Mouse (Mus musculus): Measurements from ENCODE around the gene Il3ra. TPM values are rescaled to one million over a fixed set of nuclear protein-coding genes. Genes with fewer than 3 reads are reported as not detected.

Il3ra gene
- 76.8 and 90.7 TPM in 2 replicates for polyA plus RNA-seq (2012; ENCODE audit: insufficient read depth, insufficient read length, missing spikeins)

DNA sequence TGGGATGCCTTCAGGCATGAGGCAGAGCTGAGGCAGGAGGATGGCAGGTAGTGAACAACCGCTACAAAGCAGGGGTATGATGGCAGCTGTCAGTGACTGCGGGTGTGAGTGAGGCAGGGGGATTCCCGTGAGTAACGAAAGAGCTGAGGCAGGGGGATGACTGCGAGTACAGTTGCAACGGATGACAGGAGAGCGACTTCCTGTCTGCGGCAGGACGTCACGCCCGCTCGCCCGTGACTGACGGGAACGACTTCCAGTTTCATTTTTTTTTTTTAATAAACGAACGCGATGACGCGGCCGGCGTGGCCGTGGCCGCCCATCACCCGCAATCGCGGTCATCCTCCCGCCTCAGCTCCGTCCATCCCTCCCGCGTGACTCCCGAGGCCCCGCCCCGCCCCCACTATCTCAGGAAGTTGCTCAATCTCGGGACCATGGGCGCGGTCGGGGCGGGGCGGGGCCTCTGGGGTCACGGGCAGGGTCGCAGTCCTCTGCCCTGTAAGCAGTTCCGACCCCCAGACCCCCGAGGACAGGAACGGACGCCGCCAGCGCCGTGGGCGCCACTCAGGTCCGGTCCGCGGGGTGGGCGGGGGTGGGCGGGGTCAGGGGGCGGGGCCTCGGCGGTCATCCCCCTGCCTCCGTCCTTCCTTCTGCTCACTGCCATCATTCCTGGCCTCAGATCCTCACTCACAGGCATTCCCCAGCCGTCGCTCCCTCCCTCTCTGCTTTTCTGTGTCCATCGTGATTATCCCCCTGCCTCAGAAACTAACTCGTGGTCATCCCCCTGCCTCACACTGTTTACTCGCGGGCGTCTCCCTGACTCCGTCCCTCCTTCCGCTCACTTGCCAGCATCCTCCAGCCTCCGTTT is at the start of gene Il3ra:
Gene Il3ra, plus strand, starts transcription at position 328 of the 865 bp plus-strand sequence.
- H3K4me3 ChIP-seq (ENCODE audit: insufficient read depth, low read length), result peak within 1 kb of the TSS; percentile 91
- H3K4me1 ChIP-seq (ENCODE audit: control insufficient read depth, insufficient read depth, low read length), result no peaks in the 10 kb centered on the region
- TF ChIP-seq POLR2A (IDR thresholded peaks at IDR 0.05; ENCODE audit: borderline replicate concordance, low read depth, low read length), result no peak
- TF ChIP-seq CTCF (IDR thresholded peaks at IDR 0.05; ENCODE audit: low read depth, low read length), result no peak
- H3K27ac ChIP-seq (ENCODE audit: insufficient read depth, low read depth, low read length), result peak within 1 kb of the TSS; percentile 87

DNA sequence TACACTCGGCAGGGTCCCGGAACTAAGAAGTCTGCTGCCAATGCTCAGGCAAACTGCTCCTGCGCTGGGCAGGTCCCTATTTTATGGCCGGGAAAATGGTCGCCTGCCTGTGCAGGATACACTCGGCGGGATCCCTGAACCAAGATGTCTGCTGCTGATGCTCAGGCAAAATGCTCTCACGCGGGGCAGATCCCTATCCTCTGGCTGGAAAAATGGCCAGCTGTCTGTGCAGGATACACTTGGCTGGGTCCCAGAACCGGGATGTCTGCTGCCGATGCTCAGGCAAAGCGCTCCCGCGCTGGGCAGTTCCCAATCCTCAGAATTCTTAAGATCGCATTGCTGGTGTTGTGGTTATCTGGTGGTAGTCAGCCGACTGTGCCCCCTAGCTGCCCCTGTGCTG is 37.1 kb upstream of the Il3ra start:
- Histone ChIP-seq H3K4me1 (ENCODE audit: control insufficient read depth, insufficient read depth, low read length) (no peaks in the 10 kb centered on the region), H3K4me3 (ENCODE audit: insufficient read depth, low read length) (no peak overlapping the region), H3K27ac (ENCODE audit: insufficient read depth, low read depth, low read length) (no peak overlapping the region)
- no peak for TF ChIP-seq CTCF (IDR thresholded peaks at IDR 0.05; ENCODE audit: low read depth, low read length)
- no peak for TF ChIP-seq POLR2A (IDR thresholded peaks at IDR 0.05; ENCODE audit: borderline replicate concordance, low read depth, low read length)

DNA sequence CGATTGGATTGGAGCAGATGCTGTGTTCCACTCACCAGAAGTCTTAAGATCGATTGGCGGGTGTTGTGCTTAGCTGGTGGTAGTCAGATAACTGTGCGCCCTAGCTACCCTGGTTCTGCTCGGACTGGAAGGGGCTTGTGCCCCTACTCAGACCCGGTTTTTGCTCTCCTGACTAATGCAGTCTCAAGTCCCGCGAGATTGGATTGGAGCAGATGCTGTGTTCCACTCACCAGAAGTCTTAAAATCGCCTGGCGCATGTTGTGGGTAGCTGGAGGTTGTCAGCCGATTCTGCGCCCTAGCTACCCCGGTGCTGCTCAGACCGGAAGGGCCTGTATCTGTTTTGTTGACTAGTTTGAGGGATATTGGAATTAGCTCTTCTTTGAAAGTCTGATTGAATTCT is 36.7 kb upstream of the Il3ra start:
- Histone ChIP-seq H3K4me1 (ENCODE audit: control insufficient read depth, insufficient read depth, low read length) (no peaks in the 10 kb centered on the region), H3K27ac (ENCODE audit: insufficient read depth, low read depth, low read length) (no peak overlapping the region), H3K4me3 (ENCODE audit: insufficient read depth, low read length) (no peak overlapping the region)
- no peak for TF ChIP-seq POLR2A (IDR thresholded peaks at IDR 0.05; ENCODE audit: borderline replicate concordance, low read depth, low read length)
- no peak for TF ChIP-seq CTCF (IDR thresholded peaks at IDR 0.05; ENCODE audit: low read depth, low read length)

DNA sequence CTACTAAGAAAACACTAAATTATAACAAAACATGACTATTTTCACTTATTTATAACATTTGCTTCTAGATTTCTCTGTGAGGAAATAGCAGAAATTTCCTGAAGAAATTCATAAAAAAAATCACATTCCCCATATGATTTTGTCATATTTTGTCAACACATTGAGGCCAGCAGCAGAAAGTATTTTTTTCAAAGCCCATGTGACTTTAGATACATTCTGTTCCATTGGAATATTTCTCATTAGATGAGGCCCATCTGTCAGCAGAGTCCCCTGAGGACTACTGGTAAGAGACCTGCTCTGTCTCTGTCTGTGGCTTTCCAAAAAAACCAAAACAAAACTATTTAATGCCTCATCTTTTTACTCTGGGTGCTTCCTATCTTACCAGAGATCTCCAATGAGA is 23.5 kb upstream of the Il3ra start, which contains the start of gene Olfr31:
Gene Olfr31, plus strand, starts transcription at position 301 of the 400 bp plus-strand sequence.
- TF ChIP-seq POLR2A (IDR thresholded peaks at IDR 0.05; ENCODE audit: borderline replicate concordance, low read depth, low read length), result no peak
- TF ChIP-seq CTCF (IDR thresholded peaks at IDR 0.05; ENCODE audit: low read depth, low read length), result no peak
- Histone ChIP-seq H3K4me1 (ENCODE audit: control insufficient read depth, insufficient read depth, low read length) (no peaks in the 10 kb centered on the region), H3K4me3 (ENCODE audit: insufficient read depth, low read length) (no peak within 1 kb of the TSS), H3K27ac (ENCODE audit: insufficient read depth, low read depth, low read length) (no peak within 1 kb of the TSS)

DNA sequence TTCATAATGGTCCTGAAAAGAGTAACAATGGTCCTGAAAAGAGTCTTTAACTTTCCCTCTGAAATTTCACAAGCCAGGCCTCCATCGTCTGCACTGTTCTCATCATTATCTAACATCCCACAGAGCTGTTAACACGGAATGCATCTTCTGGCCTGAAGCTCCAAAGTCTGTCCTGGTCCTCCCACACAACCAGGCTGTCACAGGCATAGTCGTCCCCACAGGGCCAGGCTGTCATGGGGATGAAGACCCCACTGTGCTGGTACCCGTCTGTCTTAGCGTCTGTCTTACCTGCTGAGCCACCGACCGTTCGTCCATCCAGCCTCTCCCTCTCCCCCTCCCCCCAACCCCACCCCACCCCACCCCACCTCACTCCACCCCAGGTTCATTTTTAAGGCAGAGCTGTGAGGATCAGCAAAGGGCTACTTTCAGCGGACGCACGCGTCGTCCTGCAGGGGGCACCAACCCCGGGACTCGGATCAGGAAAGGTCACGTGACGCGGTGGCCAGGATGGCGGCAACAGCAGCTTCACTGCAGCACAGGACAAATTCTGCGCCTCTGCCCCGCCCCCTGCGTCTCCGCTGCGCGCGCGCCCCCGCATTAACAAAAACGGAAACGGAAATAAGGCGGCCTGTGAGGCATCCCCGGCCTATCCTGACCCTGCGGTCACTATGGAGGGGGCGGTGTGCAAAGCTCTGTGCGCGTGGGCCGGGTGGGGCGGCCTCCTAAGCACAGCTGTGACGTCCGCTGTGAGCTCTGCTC is 783 bp upstream of the Il3ra start:
- H3K4me3 ChIP-seq (ENCODE audit: insufficient read depth, low read length), result peak overlapping the region; percentile 91
- H3K27ac ChIP-seq (ENCODE audit: insufficient read depth, low read depth, low read length), result peak overlapping the region; percentile 87
- TF ChIP-seq POLR2A (IDR thresholded peaks at IDR 0.05; ENCODE audit: borderline replicate concordance, low read depth, low read length) (no peak), CTCF (IDR thresholded peaks at IDR 0.05; ENCODE audit: low read depth, low read length) (no peak)
- H3K4me1 ChIP-seq (ENCODE audit: control insufficient read depth, insufficient read depth, low read length), result no peaks in the 10 kb centered on the region

DNA sequence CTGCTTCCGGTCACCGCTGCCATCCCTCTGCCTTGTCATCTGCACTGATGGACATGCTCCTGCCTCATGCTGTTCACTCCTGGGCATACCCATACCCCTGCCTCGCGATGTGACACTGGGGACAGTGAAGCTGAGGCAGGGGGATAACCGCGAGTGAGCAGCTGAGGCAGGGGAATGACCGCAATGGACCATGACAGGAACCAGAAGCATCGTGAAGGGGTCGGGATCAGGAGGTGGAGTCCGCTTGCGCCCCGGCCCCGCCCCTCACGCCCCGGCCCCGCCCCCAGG is 682 bp downstream of the Il3ra start:
- TF ChIP-seq CTCF (IDR thresholded peaks at IDR 0.05; ENCODE audit: low read depth, low read length) (no peak), POLR2A (IDR thresholded peaks at IDR 0.05; ENCODE audit: borderline replicate concordance, low read depth, low read length) (no peak)

DNA sequence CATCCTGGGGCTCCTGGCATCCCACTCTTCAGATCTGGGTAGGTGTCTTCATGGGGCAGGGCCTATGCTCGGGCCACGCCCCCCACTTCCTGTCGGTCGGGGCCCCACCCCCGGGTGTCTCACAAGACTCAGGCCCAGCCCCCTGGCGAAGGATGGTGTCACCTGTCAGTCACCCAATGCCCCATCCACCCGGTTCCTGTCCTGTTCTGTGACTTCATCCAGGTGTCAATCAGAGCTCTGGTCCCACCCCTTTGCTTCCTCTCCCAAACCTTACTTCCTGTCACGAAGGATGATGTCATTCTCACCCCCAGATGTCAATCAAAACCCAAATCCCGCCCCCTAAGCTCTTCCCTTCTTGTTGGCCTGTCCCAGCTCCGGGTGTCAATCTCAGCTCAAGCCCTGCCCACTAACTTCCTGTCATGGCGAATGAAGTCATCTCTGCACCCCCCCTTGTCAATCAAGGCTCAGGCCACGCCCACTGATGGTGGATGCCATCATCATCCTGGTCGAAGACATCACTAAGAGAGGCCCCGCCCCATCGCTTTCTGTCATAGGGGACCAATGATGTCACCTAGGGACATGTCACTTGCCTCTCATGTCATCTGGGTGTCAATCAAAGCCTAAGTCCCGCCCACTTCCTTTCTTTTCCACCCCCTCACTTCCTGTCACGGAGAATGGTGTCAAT is 1.2 kb downstream of the Il3ra start:
- no peak overlapping the region; the same call in 1 of the 2 replicates for H3K4me3 ChIP-seq (ENCODE audit: insufficient read depth, low read length)
- TF ChIP-seq CTCF (IDR thresholded peaks at IDR 0.05; ENCODE audit: low read depth, low read length) (no peak), POLR2A (IDR thresholded peaks at IDR 0.05; ENCODE audit: borderline replicate concordance, low read depth, low read length) (no peak)

More for the DNA sequence above, 682 bp downstream of the Il3ra start:
- no peaks in the 10 kb centered on the region for H3K4me1 ChIP-seq (ENCODE audit: control insufficient read depth, insufficient read depth, low read length)
- peak overlapping the region; percentile 87 for H3K27ac ChIP-seq (ENCODE audit: insufficient read depth, low read depth, low read length)
- H3K4me3 ChIP-seq (ENCODE audit: insufficient read depth, low read length), result peak overlapping the region; percentile 91

DNA sequence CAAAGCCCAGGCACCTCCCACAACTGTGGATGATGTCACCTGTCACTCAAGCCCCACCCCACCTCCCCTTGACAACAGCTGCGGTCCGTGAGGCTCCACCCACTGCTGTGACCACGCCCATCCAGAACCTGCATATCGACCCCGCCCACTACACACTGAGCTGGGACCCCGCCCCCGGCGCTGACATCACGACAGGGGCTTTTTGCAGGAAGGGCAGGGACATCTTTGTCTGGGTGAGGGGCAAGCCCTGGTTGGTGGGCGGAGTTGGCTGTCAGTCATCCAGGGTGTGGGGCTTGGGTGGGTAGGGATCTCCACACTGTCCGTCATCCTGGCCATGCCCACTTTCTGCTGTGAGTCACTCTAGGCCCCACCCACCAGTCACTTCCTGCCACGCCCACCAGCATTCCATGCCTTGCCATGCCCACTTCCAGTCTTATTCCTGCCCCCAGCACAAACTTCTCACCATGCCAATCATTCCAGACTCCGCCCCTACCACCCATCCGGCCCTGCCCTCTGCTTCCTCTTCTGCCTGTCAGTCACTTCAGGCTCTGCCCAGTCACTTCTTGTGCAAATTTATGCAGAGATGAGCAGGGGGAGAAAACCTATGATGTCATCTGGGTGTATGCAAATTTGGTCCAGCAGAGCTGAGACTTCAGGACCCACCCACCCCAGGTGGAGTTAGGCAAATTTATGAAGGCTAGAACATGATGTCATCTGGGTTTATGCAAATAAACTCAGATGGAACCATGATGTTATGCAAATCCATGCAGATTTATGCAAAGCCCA is 2.0 kb downstream of the Il3ra start:
- Histone ChIP-seq H3K4me3 (ENCODE audit: insufficient read depth, low read length) (no peak overlapping the region), H3K4me1 (ENCODE audit: control insufficient read depth, insufficient read depth, low read length) (no peaks in the 10 kb centered on the region), H3K27ac (ENCODE audit: insufficient read depth, low read depth, low read length) (no peak overlapping the region)
- TF ChIP-seq CTCF (IDR thresholded peaks at IDR 0.05; ENCODE audit: low read depth, low read length), result no peak

More for the DNA sequence above, 1.2 kb downstream of the Il3ra start:
- no peak overlapping the region for H3K27ac ChIP-seq (ENCODE audit: insufficient read depth, low read depth, low read length)
- H3K4me1 ChIP-seq (ENCODE audit: control insufficient read depth, insufficient read depth, low read length), result no peaks in the 10 kb centered on the region

Data from bone marrow macrophage, adult 2 months (primary cell).